Mouse (Mus musculus) cerebellum, adult 2 months (tissue): ENCODE results near the gene Ffar3. TPM values are rescaled to one million over a fixed set of nuclear protein-coding genes. Genes with fewer than 3 reads are reported as not detected.

Experiments used
- DNase-seq, 2 experiments: peaks; one replicate each; pipeline ENCODE4 v3.0.0; 2021
- H3K27ac ChIP-seq: fragments of 200-500 bp; 2 replicates; pipeline ENCODE4 v1.5.1; 2012; ENCODE audit warnings: low read length, control low read depth, inconsistent platforms; ENCODE audit not compliant: insufficient read depth
- H3K27me3 ChIP-seq: fragments of 200-500 bp; 2 replicates; pipeline ENCODE4 v1.6.1; 2012; ENCODE audit warnings: inconsistent platforms, mild to moderate bottlenecking, low read length, moderate library complexity; ENCODE audit not compliant: control insufficient read depth, insufficient read depth
- H3K4me1 ChIP-seq: fragments of 200-500 bp; 2 replicates; pipeline ENCODE4 v1.6.1; 2011; ENCODE audit warnings: low read length; ENCODE audit not compliant: control insufficient read depth, insufficient read depth
- H3K4me3 ChIP-seq: fragments of 200-500 bp; replicated peaks from 2 replicates; pipeline ENCODE3; 2011; ENCODE audit warnings: mild to moderate bottlenecking, low read depth, low read length, control low read depth; ENCODE audit not compliant: insufficient read depth
- CTCF ChIP-seq: fragments of 200-500 bp; IDR thresholded peaks from 2 replicates; pipeline ENCODE4 v1.5.1; 2011; ENCODE audit warnings: low read depth, mild to moderate bottlenecking, control low read depth, low read length, moderate library complexity, borderline replicate concordance; ENCODE audit not compliant: insufficient read depth
- POLR2A ChIP-seq: fragments of 200-500 bp; IDR thresholded peaks from 2 replicates; pipeline ENCODE4 v1.6.1; 2011; ENCODE audit warnings: low read length, control low read depth, borderline replicate concordance; ENCODE audit not compliant: insufficient read depth
- whole genome bisulfite sequencing: fragments of 180-500 bp; shearing (Covaris S2); methylation state at CpG from one replicate; pipeline ENCODE4 v1.1.7; 2018; 5-methylcytosine and 5-hydroxymethylcytosine counted together
- polyA plus RNA-seq: library from polyadenylated mRNA; depleted of rRNA; stranded (reverse); fragments of >200 nt; gene quantifications from 2 replicates; pipeline ENCODE4 v1.2.3, GENCODE M21; 2012; rRNA removed

Gene Ffar3
- polyA plus RNA-seq = not detected in 2 replicates

DNA sequence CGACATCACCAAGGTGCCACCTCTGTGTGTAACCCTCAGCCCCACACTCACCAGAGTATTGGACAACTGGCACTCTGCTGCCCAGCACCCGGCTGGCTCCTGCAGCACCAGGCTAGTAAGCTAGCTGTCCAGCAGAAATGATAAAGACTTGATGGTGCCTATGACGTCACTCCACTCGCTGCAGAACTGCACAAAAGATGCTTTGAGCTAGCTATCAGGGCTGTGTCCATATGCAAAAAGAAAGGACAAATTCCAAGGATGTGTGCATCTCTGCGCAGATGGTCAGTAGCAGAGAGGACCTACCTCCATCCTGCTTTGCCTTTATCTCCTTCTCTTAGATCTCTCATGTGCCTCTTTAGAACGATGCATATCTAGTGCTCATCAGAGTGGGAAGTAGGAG lies at the start of gene Ffar3:
Ffar3 (minus strand) TSS at position 101 of the 400 bp plus-strand sequence.
- Histone ChIP-seq H3K4me3 (no peak within 1 kb of the TSS), H3K27ac (no peak within 1 kb of the TSS), H3K4me1 (no peaks in the 10 kb centered on the region), H3K27me3 (no peaks in the 10 kb centered on the region)
- TF ChIP-seq POLR2A = no peak
- TF ChIP-seq CTCF = no peak
- WGBS = 78% methylated on average over 6 of the region's 6 CpGs
- no peak for DNase-seq

DNA sequence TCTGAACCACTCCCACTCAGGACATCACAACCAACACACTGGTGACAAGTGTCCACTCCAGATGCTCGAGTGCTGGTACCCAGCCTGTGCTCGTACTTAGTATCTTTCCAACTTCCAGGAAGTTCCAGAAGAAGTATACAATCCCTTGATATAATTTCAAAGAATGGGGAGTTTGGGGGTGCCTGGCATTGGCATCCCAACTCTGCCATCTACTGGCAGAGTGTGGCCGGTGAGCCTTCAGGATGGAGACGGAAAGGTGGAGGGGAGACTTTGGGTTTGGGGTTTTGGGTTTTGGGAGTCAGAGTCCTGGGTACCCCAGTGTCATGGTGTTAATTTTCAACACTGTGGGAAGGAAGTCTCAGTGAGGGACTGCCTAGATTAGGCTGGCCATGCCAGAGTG lies 48.1 kb upstream of the Ffar3 start:
- Histone ChIP-seq H3K4me1 (no peaks in the 10 kb centered on the region), H3K4me3 (no peak overlapping the region), H3K27ac (no peak overlapping the region), H3K27me3 (no peaks in the 10 kb centered on the region)
- peak; percentile 29; the same call in 1 of the 2 replicates for TF ChIP-seq CTCF
- TF ChIP-seq POLR2A = no peak
- DNase-seq = no peak
- 46% methylated on average over 4 of the region's 4 CpGs for WGBS

DNA sequence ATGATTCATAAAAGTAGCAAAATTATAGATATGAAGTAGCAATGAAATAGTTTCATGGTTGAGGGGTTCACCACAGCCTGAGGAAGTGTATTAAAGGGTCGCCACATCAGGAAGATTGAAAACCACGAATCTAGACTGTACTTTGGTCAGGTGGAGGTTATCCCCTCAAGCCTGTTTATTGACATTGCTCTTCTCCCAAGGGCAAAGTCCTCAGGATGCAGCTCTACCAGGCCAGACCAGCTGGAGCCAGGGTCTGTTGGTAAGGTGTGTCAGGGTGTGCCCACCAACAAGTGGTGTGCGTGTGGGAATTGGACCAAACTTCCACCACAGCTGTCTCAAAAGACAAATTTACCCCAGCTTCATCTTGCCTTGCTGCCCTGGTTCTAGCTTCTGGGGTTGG lies 39.2 kb upstream of the Ffar3 start:
- Histone ChIP-seq H3K27ac (no peak overlapping the region), H3K4me3 (no peak overlapping the region), H3K27me3 (no peaks in the 10 kb centered on the region), H3K4me1 (no peaks in the 10 kb centered on the region)
- WGBS = 88% methylated on average over 3 of the region's 3 CpGs
- DNase-seq = no peak
- TF ChIP-seq POLR2A (no peak), CTCF (no peak)

DNA sequence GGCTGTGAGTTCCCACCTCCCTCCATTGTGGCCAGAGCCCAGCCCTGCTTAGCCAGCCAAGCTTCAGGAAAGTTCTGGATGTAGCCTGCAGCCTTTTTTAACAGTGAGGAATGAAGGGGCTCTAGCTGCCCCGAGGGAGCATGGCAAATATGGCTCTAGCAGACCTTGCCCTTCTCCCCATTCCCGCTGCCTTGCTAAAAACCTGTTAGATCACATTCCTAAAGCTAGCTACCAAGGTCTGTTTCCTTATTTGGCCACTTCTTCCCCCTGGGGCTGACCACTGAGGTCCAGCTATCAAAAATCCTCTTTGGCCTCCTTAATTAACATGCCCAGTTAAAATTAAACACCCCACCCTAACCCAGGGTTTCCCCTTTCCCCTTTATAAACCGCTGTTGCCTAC lies 36.5 kb upstream of the Ffar3 start:
- TF ChIP-seq POLR2A (no peak), CTCF (no peak)
- Histone ChIP-seq H3K27ac (no peak overlapping the region), H3K4me3 (no peak overlapping the region), H3K4me1 (no peaks in the 10 kb centered on the region), H3K27me3 (no peaks in the 10 kb centered on the region)
- no peak for DNase-seq
- WGBS = 58% methylated on average over 3 of the region's 3 CpGs

DNA sequence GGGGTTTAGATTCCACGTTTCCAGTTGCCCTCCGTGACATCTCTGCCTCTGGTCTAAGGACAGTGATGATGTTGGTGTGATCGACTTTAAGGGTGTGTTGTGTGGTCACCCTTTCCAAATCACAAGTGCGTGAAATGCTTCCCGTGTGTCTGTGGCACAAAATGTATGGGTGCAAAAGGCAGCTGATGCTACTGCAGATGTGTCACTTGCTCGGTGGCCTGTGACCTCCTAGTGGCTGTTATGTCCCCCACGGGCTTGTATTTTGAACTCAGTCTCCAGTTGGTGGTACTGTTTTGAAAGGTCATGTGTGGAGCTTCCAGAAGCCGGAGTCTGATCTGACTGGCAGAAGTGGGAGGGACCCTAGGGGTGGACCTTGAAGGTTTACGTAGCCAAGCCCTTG lies 35.8 kb upstream of the Ffar3 start:
- DNase-seq = no peak
- no peaks in the 10 kb centered on the region for H3K27me3 ChIP-seq
- no peaks in the 10 kb centered on the region for H3K4me1 ChIP-seq
- 79% methylated on average over 9 of the region's 9 CpGs for WGBS
- H3K27ac ChIP-seq = no peak overlapping the region
- no peak for TF ChIP-seq POLR2A
- no peak for TF ChIP-seq CTCF
- no peak overlapping the region for H3K4me3 ChIP-seq

DNA sequence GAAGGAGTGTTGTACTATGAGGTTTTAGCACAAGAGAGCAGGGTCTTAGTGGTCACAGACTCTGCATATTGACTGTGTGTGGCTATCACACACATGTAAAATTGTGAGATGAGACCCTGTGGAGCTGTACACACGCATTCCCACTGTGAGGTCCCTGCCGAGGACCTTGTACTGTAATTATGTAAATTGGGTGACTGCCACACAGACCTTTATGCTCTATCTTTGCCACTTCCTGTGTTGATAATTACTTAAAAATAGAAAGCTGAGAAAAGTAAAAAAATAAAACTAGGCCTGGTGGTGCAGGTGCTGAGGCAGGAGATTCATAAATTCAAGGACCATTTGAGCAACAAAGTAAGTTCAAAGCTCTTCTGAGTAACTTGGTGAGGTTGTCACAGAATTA lies 34.7 kb upstream of the Ffar3 start:
- WGBS = 33% methylated on average over 2 of the region's 2 CpGs
- Histone ChIP-seq H3K4me3 (no peak overlapping the region), H3K4me1 (no peaks in the 10 kb centered on the region), H3K27me3 (no peaks in the 10 kb centered on the region), H3K27ac (no peak overlapping the region)
- TF ChIP-seq CTCF = no peak
- TF ChIP-seq POLR2A = no peak
- no peak for DNase-seq

DNA sequence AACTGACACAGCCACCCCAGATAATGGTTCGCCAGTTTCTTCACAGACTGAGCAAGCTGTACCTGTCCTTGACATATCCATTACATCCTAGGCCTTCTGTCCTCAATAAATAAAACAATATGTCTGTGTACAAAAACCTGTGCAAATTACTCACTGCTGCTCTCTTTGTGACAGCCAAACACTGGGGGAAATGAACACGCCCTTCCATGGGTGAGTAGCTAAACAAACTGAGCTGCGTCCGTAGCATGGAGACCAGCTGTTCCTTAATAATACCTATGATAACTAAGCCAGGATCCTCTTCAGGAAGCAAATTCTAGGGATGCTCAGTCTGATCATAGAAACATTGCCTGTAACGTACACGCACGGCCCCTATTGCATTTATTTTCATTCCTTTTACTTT lies 32.8 kb upstream of the Ffar3 start:
- H3K4me3 ChIP-seq = no peak overlapping the region
- DNase-seq = no peak
- WGBS = 70% methylated on average over 7 of the region's 7 CpGs
- no peak overlapping the region for H3K27ac ChIP-seq
- TF ChIP-seq CTCF = no peak
- TF ChIP-seq POLR2A = no peak
- H3K4me1 ChIP-seq = no peaks in the 10 kb centered on the region
- H3K27me3 ChIP-seq = no peaks in the 10 kb centered on the region

DNA sequence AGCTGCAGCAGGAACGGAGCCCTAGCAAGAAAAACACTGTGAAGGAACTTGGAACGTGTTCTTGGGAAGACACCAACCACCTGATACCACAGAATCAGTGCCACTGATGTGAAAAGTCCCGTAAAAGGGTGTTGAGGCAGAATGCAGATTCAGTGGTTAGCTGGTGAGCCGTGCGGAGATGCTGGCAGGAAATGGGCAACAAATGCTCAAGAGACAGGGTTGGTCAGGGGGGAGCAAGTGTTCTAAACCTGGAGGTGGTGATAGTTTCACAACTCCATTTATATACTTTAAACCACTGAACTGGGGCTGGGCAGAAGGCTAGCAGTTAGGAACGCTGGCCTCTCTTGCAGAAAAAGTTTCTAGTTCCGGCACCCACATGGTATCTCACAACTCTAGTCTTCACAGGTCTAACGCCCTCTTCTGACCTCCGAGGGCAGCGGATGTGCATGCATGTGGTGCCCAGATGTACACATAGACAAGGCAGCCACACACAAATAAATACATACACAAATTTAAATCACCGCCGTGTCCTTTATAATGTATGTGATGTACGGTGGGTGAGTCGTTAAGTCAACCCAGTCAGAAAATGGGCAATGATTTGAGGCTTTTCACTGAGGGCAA lies 31.7 kb upstream of the Ffar3 start:
- no peaks in the 10 kb centered on the region for H3K4me1 ChIP-seq
- H3K4me3 ChIP-seq = no peak overlapping the region
- H3K27me3 ChIP-seq = no peaks in the 10 kb centered on the region
- 58% methylated on average over 14 of the region's 14 CpGs for WGBS
- TF ChIP-seq POLR2A = no peak
- no peak for TF ChIP-seq CTCF
- DNase-seq = no peak
- no peak overlapping the region for H3K27ac ChIP-seq
